Mouse (Mus musculus) embryo, embryonic 11.5 days (tissue): ENCODE results near the gene Ccser1.
A peak's percentile ranks its signal among the peaks of the same experiment; 100 is the strongest.

Experiments
- DNase-seq: peaks from one replicate; pipeline ENCODE4 v3.0.0-alpha.2; 2012; ENCODE audit warnings: low read depth, low spot score

Ccser1 gene

DNA sequence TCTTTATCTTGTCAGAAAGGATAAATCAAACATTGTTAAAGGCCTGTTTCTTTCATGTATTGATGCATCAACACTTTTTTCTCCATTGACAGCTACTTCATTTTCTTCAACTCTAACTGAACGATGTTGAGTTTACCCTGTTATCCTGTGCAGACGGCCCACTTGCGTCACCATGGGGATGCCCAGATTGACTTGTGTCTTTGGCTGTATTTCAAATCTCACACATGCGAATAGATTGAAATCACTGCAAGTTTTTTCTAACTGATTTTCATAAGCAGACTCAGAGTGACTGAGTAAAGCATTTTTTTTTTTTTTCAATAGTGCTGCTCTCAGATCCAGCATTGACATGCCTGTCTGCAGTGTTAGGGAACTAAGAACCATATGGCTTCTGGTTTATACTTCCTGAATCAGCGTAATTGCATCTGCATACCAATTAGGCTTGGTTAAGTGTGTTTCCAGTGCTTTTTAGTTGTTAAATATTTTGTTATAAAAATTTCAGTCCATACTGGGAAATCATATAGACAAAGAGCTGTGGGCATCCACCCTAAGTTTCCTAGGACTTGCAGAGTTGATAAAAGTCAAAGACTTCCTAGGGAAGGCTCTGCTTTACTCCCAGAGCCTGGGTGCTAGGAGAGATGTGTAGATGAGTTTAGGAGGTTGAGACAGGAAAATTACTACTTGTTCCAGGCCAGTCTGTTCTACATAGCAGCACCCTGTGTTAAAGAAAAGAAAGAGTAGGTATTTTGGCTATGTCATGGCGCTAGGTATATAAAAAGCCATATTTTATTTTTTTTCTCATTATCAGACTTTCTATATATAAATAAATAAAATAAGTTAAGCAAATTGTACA lies 116.3 kb downstream of the Ccser1 start:
- no peak for DNase-seq

DNA sequence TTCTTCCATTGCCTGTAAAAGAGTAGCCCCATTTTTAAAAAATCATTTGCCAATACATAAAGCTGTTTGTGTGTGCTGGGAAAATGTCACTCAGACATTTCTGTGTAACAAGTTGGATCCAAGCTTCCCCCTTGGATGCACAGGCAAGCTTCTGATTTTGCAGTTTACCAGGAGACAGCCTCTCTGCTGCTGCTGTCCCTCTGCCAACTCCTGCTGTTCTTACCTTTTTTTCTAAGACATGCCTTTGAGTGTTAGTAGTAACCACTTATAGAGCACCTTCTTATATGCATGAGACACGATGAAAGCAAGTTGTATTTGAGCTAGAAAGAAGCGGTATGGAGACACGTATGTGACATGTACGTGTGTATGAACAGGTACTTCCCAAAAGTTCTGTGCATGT lies 120.3 kb downstream of the Ccser1 start:
- DNase-seq, result no peak

DNA sequence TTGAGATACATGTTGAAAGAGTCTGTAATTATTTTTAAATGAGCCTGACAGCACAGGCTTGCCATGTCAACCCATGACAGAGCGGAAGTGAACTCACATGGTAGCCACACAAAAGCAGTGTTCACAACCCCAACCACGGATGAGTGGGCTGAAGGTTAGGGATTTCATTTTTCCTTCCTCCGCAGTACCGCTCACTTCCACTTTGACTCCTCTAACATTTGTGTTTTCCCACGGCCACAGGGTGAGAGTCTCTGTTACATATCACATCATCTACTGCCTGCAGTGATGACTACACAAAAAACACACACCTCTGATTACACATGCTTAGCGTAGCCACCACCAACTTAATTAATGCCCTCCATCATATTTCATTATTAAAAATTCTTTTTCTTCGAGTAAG lies 120.9 kb downstream of the Ccser1 start:
- DNase-seq, result no peak

DNA sequence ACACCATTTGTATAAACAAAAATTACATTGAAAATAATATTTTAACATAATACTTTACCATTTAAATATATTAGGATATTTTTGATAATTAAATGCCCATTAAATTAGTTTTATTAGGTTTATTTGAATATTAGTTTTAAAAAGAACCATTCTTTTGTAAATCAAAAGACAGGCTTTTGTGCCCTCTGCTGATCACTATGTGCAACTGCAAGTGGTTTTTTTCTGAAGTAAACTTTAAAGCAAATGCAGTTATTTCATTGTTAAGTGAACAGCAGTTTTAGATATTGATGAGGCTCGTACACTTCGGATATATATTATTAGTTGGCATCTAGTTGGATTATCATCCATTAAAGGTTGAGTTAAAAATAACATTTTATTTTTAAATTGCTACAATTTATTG lies 121.5 kb downstream of the Ccser1 start:
- no peak for DNase-seq

DNA sequence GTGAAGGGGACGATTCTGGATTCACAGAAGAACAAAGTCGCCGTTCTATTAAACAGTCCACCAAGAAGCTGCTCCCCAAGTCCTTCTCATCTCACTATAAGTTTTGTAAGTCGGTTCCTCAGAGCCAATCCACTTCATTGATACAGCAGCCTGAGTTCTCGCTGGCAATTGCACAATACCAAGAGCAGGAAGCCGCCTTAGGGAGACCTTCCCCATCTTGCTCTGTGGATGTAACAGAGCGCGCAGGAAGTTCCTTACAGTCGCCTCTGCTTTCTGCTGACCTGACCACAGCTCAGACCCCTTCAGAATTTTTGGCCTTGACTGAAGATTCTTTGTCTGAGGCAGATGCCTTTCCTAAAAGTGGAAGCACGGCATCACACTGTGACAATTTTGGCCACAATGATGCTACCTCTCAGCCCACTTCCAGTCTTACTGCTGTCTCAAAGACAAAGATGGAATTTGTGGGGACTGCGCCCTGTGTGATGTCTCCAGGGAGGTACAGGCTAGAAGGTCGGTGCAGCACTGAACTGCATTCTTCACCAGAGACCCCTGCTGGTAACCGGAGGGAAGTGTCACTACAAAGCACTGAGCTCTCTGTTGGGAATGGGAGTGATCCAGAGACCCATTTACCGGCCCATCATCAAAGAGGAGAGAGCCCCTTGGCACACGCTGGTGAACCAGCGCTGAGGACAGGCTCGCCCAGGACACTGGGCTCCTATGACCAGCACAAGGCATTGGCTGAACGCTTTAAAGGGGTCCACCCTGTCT lies 131.4 kb downstream of the Ccser1 start:
- no peak for DNase-seq

DNA sequence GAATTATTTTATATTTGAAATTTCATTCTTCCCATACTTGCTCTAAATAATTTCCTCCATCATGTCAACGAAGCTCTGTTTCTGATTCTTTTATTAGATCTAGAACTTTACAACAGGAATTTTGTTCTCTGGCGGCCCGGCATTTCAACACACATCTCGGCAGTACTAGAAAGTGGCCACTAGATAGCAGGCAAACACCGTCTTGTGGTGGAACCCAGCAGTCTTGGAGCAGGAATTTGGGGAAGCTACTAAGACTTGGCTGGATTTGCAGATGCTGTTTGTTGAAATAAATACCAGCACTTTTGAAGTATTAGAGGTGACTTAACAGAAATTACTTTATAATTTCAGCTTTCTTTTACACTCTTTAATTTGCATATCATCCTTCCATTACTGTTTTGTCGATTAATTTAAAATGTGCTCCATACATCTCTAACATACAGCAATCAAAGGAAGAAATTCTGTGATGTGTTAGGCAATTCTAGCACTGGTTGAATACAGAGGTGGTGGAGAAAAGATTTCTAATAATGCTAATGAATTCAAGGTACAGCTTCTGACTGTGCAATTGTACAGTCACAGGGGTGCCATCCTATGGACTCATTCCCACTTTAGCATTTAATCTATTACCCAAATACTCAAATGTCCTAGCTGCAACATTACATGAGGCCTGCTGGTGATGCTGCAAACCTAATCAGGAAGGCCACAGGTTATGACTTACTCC lies 135.9 kb downstream of the Ccser1 start:
- peak; percentile 32 for DNase-seq

DNA sequence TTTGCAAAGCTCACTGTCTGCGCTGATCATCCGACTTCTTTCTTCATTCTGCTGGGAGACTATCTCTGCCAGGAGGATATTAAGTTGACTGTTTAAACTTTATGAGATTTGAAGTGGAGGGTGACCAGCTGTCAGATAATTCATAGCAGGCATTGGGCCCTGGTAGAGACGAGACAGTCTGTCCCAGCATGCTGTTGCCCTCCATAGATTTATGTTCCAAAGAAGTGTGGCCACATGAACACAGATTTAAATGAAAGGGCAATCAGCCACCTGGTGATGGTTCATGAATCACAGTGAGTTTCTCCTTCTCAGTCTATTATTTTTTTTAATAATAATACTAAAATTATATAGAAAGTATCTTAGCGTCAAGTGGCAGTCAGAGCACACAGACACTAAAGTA lies 140.7 kb downstream of the Ccser1 start:
- DNase-seq, result no peak

DNA sequence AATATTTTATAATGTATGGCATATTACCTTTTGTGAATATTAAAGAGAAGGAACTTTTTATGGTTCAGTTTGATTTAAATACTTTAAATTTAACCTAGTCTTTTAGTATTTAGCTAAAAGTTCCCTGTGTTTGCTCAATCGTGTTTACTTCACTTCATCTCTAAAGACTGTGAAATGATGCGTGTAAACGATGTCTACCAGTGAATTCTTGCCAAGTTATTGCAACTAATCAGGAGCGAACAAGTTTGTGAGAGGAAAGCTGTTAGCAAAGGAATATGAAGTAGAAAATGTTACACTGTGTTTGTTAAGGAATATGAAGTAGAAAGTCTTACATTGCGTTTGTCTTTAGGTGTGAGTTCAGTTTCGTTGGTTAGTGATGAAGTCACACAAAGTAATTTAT lies 142.2 kb downstream of the Ccser1 start:
- no peak for DNase-seq

DNA sequence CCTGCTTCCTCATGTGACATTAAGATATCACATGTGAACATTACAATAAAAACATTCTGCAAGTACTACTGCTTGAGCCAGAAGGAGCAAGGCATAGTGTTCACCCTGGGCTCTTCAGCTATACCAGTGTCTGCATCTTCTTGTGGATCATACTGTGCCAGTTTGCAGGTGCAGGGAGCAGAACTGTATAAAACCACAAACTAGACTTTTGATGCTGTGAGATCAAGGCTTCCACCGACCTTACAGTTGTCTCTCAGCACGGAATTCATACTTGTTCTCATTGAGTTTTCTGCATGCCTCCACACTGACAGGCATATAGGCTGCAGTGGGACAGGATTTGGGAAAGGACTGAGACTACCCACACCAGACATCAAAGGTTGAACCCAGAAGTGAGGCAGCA lies 146.0 kb downstream of the Ccser1 start:
- no peak for DNase-seq

DNA sequence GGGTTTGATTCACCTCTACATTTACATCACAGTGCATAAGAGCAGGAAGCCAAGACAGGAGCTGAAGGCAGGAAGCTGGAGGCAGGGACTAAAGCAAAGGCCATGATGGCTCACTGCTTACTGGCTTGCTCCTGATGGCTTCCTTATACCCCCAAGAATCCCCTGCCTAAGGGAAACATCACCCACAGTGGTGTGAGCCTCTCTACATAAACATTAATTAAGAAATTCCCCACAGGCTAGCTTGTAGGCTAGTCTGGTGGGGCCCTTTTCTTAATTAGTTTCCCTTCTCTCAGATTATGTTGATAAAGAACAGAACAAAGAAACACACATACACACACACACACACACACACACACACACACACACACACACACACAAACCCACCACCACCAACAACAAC lies 148.9 kb downstream of the Ccser1 start:
- DNase-seq, result no peak

DNA sequence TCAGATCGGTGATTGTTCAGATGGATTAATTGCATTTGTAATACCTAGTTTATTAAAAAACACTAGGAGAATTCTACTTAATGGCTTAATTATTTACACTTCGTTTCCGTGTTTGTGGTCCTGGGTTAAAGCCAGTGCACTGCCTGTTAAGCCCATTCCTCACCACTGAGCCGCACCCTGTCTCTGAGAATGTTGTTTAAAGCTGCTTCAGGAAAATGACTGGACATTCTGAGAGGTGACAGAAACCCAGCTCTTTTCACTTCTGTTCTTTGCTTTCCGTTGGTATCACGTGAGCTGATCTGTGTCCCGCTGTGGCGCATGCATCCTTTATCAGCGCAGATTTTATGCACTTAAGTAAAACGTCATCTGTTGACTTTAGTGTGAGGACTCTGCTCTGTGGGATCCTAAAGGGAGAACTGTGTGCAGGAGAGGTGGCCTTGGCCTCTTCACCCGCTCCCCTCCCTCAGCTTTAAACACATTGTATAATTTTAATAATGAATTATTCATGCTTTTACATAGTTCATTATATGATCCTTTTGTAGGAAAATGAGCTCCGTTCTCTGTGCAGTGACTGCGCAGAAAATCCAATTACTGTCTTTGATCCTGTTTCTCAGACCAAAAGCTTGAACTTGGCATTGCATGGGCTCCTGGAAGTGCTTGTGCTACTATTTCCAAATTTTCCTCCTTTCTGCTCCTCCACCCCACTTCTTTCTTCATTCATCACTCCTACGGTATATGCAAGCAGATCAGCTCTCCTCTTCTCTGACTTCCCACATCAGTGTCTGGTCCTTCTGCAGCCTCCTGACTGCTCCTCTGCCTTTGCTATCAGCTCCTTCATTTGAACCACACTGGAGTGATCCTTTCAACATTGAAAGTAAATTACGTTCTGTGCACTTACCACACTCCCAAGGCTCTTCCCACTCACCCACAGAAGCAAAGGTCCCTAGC lies 149.7 kb downstream of the Ccser1 start:
- no peak for DNase-seq

DNA sequence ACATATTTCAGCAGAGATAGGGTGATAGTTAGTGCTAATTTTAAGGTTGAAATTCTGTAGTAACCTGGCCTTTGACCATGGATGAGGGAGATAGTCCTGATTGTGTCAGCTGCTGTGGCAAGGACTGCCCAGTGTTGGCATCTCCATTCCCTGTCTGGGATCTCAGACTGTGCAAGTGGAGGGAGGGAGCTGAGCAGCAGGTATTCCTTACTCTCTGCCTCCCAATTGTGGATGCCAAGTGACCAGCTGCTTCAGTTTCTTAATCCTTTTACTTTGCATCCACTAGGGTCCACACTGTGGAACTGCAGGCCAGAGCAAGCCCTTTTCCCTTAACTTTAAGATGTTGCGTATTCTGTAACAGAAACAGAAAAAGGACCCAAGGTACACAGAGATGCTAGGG lies 154.3 kb downstream of the Ccser1 start:
- no peak for DNase-seq

DNA sequence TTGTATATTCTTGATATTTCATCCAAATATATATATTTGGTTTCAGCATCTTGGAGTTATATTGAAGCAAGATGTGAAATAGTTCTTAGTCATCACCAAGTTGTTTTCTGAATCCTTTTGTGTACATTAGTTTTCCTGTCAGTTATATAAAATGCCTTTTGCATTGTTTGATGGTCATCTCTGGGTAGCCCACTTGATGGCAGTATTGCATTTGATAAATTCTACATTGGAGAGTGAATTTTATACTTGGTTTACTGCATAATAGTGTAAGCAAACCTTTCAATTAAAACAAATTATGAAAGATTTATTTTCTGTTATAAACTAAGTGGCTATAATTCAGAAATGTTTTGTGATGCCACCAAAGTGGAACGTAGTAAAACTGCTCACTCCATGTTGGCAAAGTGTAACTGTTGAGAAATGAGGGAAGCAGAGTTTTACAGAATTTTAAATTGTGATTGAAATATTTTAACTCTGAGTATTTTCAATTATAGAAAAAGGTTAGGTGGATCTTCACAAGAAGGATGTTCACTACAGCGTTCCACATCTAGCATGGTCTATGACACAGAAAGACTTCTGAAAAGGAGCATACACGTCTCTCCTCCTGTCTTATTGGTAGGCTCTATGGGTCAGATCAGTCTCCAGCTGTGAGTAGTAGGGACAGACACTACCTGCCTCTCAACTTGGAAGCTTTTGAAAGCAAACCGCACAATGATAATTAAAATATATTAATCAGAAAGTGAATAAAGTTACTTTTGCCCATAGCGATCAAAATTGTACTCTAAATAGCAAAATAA lies 167.1 kb downstream of the Ccser1 start:
- no peak for DNase-seq

DNA sequence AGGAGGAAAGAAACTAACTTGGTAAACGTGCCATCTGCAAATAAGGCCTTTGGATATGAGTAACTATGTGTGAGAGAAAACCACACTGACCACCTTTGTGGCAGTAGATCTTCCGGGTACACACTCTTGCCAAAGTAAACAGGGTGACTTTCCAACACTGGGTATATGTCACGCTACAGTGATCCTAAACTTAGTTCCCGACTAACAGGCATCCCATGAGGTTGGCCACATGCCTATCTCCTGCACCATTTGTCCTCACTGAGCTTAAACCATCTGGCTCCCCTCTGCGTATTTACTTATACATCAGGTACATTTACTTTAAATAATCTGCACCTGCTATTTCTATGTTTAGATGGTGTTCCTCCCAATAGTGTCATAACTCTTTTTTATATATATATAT lies 183.6 kb downstream of the Ccser1 start:
- no peak for DNase-seq

DNA sequence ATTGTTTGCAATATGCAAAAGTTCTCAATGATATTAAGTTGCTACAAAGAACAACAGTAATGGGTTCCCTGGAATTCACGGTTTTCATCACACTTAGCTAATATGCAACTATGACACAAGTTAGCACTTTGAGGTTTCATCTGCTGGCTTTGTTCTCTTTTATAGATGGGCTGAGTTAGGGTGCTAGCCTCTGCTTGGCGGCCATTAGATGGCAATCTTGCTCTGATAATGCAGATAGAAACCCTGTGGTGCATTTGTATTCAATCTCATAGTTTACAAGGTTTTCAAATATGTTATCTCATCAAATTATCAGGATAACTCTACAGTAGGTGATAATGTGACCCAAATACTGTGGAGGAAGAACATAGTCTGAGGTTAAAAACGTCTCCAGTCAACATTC lies 202.4 kb downstream of the Ccser1 start:
- peak; percentile 17 for DNase-seq

DNA sequence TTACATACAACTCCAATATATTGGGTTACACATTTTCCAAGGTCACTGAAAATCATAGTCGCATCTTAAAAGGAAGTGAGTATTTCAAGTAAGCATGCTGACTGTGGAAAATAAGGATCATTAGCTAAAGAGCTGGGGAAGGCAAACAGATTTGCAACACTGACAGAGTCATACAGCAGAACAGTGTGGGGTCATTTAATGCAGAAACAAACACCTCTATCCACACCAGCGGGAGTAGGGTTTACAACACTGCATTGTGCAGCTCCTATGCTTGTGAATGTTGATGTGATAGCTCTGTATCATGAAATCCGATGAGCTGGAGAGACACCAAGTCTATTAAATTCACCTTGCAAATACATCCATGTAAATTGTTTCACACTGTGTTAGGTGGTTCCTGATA lies 202.9 kb downstream of the Ccser1 start:
- no peak for DNase-seq

DNA sequence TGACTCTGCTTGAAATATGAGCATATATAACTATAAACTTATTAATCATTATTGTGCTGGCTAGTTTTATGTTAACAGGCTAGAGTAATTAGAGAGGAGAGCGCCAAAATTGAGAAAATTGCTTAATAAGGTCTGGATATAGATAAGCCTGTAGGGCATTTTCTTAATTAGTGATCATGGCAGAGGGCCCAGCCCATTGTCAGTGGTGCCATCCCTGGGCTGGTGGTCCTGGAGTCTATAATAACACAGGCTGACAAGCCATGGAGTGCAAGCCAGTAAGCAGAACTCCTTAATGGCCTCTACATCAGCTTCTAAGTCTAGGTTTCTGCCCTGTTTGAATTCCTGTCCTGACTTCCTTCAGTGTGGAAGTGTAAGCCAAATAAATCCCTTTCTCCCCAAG lies 206.9 kb downstream of the Ccser1 start:
- no peak for DNase-seq

DNA sequence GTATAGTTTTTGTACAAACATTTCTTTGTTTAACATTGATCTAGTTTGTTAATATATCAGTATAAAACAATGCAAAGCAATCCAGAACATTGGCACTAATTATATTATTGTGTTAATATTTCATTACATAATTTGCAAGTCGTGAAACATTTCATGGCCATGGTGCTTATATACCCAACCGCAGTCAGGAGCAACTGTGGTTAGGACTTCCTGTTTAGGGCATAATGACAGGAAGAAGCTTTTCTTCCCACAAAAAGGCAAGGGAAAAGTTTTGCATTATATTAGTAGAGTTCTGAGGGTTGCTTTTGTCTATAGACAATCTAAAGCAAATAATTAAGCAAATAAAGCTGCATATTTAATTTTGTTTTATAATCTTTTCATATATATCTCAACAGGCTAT lies 247.4 kb downstream of the Ccser1 start:
- DNase-seq, result no peak

DNA sequence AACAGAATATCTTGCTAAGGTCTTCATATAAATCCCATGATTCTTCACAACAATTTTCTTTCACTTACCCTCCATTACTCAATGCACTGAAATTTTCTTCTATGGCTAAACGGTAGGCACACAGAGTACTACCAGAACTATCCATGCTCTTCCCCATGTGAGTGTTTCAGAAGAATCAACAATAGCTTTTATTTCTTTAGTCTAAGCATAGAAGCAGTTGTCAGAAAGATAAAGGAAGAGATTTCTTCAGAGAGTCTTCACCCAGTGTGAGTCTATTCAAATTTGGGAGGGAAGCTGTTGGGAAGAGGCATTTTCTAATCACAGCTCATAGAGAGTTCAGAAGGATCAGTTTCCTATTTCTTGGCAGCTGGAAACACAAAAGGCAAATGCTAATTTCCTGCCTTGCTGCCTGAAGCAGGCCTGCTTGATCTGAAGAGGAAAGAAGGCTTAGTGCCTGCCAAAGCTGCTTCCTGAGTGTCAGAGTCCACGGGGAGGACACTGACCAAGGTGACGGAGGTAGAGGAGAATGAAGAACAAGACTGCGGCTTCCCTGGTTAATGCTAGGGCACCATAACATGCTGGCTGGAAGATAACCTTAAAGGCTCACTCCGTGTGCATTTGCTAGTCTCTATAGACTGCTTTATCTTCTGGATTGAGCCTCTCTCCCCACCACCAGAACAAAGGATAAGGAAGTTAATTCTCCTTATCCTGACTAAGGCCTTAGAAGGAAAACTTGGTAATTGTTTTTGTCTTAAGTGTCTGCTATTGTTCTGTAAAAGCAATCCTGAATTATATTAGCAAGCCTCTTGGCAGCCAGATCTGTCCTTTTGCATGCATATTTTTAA lies 251.0 kb downstream of the Ccser1 start:
- no peak for DNase-seq

DNA sequence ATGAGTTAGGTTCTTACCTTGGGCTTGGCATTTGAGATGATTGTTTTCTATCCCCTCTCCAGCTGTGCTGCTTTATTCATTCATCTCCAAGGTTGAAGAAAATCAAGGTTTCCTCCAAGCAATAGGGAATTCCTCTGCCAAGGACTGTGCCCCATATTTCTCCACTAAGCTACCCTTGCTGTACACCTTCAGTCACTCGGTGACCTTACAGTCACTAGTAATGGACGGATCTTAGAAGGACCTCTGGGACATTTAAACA lies 251.5 kb downstream of the Ccser1 start:
- DNase-seq, result no peak
